Mouse (Mus musculus): Measurements from ENCODE around the gene Itm2c.

- no peak for TF ChIP-seq CTCF (IDR thresholded peaks at IDR 0.05; ENCODE audit: low read depth, low read length)
- no peak for TF ChIP-seq POLR2A (IDR thresholded peaks at IDR 0.05; ENCODE audit: insufficient read depth, low read length)
- TF ChIP-seq EP300 (IDR thresholded peaks at IDR 0.05; ENCODE audit: insufficient read depth, low read depth, low read length): no peak
These were observed 8.1 kb downstream of the Itm2c start for GRCm38 (mm10) chr1:85902108-85902561.
